Mouse (Mus musculus): ENCODE results near the gene Esf1. TPM values are rescaled to one million over a fixed set of nuclear protein-coding genes. Genes with fewer than 3 reads are reported as not detected.

Esf1 gene
- polyA plus RNA-seq, 1 experiment from 2014 or later, result 18.8 TPM

DNA sequence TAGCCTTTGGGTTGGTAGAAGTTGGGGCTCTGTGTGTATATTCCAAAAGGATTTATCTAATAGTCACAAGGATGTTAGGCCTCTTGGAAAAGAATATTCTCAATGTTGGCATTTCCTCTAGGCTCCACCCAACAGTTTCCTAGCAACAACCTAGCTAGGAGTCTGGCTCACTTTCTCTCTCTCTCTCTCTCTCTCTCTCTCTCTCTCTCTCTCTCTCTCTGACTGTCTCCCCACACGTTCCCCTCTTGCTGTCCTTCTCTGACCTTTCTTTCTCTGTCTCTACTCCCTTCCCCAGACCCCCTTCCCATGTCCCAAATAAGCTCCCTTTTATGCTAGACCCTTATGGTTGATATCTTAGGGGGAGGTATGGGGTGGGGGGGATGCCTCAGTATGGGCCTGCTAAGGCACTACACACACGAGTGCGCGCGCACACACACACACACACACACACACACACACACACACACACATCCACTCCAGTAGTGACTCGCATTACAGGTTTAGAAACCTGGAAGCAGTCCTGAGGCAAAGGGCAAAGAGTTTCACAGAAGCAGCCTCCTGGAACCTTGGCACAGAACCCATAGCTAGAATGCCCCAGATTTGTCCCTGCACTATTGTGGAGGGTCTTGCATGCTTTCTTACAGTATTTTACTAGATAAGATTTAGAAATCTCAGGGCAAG lies 91.6 kb downstream of the Esf1 start:
- H3K27me3 ChIP-seq (ENCODE audit: insufficient read depth, low read length), result no peaks in the 10 kb centered on the region
- no peak overlapping the region for H3K4me2 ChIP-seq (ENCODE audit: low read length)
- 48% methylated on average over 6 of the region's 6 CpGs for WGBS
- no peak overlapping the region for H3K9ac ChIP-seq (ENCODE audit: low read depth, low read length)
- H3K27ac ChIP-seq, result no peak overlapping the region
- H3K9me3 ChIP-seq (replicated peaks; ENCODE audit: low read length), result no peaks in the 10 kb centered on the region
- no peak for TF ChIP-seq CTCF (IDR thresholded peaks at IDR 0.05; ENCODE audit: low read depth)
- DNase-seq (ENCODE audit: low spot score), result no peak
- H3K4me1 ChIP-seq (replicated peaks; ENCODE audit: insufficient read depth, low read length), result no peaks in the 10 kb centered on the region
- no peaks in the 10 kb centered on the region for H3K36me3 ChIP-seq (ENCODE audit: insufficient read depth, low read length)
- no peak overlapping the region for H3K4me3 ChIP-seq (replicated peaks; ENCODE audit: low read depth, low read length)
- ATAC-seq (replicated peaks; ENCODE audit: low FRiP score, low read depth), result peak; percentile 75

DNA sequence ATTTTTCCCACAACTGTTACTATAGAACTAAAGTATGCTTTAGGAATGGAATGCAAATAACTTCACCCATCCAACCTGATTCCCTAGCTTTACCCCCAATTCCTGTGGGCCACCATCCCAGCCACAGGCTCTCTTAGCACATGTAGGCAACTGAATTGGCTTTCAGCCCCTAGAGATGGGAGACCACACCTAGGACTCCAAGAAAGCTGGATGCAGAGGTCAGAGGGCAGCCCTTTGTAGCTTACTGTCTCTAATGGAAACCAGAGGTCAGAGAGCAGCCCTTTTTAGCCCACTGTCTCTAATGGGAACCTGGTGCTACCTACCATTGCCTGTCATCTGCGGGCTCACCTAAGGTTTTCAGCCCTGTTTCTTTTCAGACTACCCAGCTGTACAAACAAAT lies 92.9 kb downstream of the Esf1 start:
- H3K4me1 ChIP-seq (replicated peaks; ENCODE audit: insufficient read depth, low read length), result no peaks in the 10 kb centered on the region
- H3K27me3 ChIP-seq (ENCODE audit: insufficient read depth, low read length), result no peaks in the 10 kb centered on the region
- no peak overlapping the region for H3K4me2 ChIP-seq (ENCODE audit: low read length)
- ATAC-seq (replicated peaks; ENCODE audit: low FRiP score, low read depth) (no peak), DNase-seq (ENCODE audit: low spot score) (no peak)
- WGBS, result 36% methylated on average over 1 of the region's 1 CpGs
- H3K9ac ChIP-seq (ENCODE audit: low read depth, low read length), result no peak overlapping the region
- H3K36me3 ChIP-seq (ENCODE audit: insufficient read depth, low read length), result no peaks in the 10 kb centered on the region
- no peak for TF ChIP-seq CTCF (IDR thresholded peaks at IDR 0.05; ENCODE audit: low read depth)
- H3K27ac ChIP-seq, result no peak overlapping the region
- H3K4me3 ChIP-seq (replicated peaks; ENCODE audit: low read depth, low read length), result no peak overlapping the region
- H3K9me3 ChIP-seq (replicated peaks; ENCODE audit: low read length), result no peaks in the 10 kb centered on the region

DNA sequence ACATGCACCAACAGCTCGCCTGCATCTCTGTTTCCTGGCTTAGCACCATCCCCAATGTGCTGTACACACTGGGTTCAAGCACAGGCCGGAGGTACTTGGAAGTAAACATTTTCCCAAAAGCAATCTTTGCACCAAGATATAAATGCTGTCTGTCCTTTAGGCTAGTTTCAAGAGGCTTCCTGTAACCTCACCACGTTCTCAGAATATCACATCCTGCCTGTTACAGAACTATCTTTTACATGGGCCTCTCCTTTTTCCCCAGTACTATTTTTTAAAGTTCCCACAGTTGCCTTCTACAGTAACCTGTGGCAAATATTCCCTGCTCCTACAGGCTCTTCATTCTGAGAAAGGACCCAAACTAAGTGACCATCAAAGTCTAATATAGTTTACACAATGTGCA lies 95.2 kb downstream of the Esf1 start:
- WGBS, result 77% methylated on average over 3 of the region's 3 CpGs

More for the DNA sequence above, 95.2 kb downstream of the Esf1 start:
- H3K9me3 ChIP-seq (replicated peaks; ENCODE audit: low read length), result no peaks in the 10 kb centered on the region
- no peak for TF ChIP-seq CTCF (IDR thresholded peaks at IDR 0.05; ENCODE audit: low read depth)
- no peak overlapping the region for H3K4me3 ChIP-seq (replicated peaks; ENCODE audit: low read depth, low read length)
- no peak overlapping the region for H3K27ac ChIP-seq
- DNase-seq (ENCODE audit: low spot score) (no peak), ATAC-seq (replicated peaks; ENCODE audit: low FRiP score, low read depth) (no peak)
- H3K4me1 ChIP-seq (replicated peaks; ENCODE audit: insufficient read depth, low read length), result no peaks in the 10 kb centered on the region
- H3K4me2 ChIP-seq (ENCODE audit: low read length), result no peak overlapping the region
- H3K27me3 ChIP-seq (ENCODE audit: insufficient read depth, low read length), result no peaks in the 10 kb centered on the region
- no peak overlapping the region for H3K9ac ChIP-seq (ENCODE audit: low read depth, low read length)
- no peaks in the 10 kb centered on the region for H3K36me3 ChIP-seq (ENCODE audit: insufficient read depth, low read length)

Other genes starting within 250 kb of the Esf1 start
- 19.1 and 19.8 TPM in 2 replicates for gene Tasp1, start 103.8 kb downstream of the Esf1 start, polyA plus RNA-seq (2015; fragmentation: Nextera tagmentation; extraction: Ambion mirVana)
- gene Gm17374, start 18.5 kb downstream of the Esf1 start, polyA plus RNA-seq (2015; fragmentation: Nextera tagmentation; extraction: Ambion mirVana), result not detected in 2 replicates
- 26.3 and 28.4 TPM in 2 replicates for gene Ndufaf5, start 85 bp upstream of the Esf1 start, polyA plus RNA-seq (2015; fragmentation: Nextera tagmentation; extraction: Ambion mirVana)
- gene Sel1l2, start 219.1 kb upstream of the Esf1 start, polyA plus RNA-seq (2015; fragmentation: Nextera tagmentation; extraction: Ambion mirVana), result not detected in 2 replicates
- gene Macrod2, start 224.7 kb upstream of the Esf1 start, polyA plus RNA-seq (2015; fragmentation: Nextera tagmentation; extraction: Ambion mirVana), result 28.6 and 29.3 TPM in 2 replicates